Mouse (Mus musculus) kidney, adult 2 months (tissue): Measurements from ENCODE around the gene Il1f10.

Source experiments
- CTCF ChIP-seq: fragments of 200-500 bp; conservative IDR thresholded peaks from 2 replicates; pipeline ENCODE4 v1.5.1; 2011; ENCODE audit warnings: low read depth, mild to moderate bottlenecking, control low read depth, low read length, moderate library complexity, mixed read lengths; ENCODE audit not compliant: insufficient read depth, insufficient read length
- POLR2A ChIP-seq: fragments of 200-500 bp; IDR thresholded peaks from one replicate; pipeline ENCODE4 v1.6.1; 2011; ENCODE audit warnings: low read depth, low read length, control low read depth

DNA sequence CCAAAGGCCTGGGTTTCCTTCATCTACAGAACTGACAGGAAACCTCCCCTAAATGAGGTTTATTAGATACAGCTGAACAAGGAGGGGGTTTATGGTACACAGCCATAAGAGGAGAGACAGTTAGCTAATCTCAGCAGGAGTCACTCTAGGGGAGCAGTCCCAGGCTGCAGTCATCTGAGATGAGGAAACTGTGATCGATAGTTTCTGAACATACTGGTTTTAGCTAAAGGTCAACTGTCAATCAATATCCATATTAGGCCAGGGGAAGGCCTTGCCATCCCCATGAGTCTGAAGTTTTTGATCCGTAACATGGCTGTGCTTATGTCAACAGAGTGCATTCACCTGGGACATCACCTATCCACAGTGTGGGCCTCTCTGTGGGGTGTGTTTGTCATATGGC, 17.4 kb upstream of the Il1f10 start:
- TF ChIP-seq POLR2A: no peak
- no peak for TF ChIP-seq CTCF
